Mouse (Mus musculus) inflammation-experienced regulatory T-cells, adult 16 weeks (primary cell): ENCODE data around the gene Sh2b2. TPM values are rescaled to one million over a fixed set of nuclear protein-coding genes. Genes with fewer than 3 reads are reported as not detected.

ENCODE experiments used
- polyA plus RNA-seq: library from polyadenylated mRNA; unstranded; fragments of 100-300 nt; shearing (Covaris generic); gene quantifications from one replicate; pipeline ENCODE4 v1.2.1, GENCODE M21; 2017

The Sh2b2 gene
- polyA plus RNA-seq: 0.17 TPM

GRCm38 (mm10) chr5:136246452-136246838 is at the start of gene Sh2b2:
Sh2b2 (minus strand) TSS chr5:136246556.

DNA sequence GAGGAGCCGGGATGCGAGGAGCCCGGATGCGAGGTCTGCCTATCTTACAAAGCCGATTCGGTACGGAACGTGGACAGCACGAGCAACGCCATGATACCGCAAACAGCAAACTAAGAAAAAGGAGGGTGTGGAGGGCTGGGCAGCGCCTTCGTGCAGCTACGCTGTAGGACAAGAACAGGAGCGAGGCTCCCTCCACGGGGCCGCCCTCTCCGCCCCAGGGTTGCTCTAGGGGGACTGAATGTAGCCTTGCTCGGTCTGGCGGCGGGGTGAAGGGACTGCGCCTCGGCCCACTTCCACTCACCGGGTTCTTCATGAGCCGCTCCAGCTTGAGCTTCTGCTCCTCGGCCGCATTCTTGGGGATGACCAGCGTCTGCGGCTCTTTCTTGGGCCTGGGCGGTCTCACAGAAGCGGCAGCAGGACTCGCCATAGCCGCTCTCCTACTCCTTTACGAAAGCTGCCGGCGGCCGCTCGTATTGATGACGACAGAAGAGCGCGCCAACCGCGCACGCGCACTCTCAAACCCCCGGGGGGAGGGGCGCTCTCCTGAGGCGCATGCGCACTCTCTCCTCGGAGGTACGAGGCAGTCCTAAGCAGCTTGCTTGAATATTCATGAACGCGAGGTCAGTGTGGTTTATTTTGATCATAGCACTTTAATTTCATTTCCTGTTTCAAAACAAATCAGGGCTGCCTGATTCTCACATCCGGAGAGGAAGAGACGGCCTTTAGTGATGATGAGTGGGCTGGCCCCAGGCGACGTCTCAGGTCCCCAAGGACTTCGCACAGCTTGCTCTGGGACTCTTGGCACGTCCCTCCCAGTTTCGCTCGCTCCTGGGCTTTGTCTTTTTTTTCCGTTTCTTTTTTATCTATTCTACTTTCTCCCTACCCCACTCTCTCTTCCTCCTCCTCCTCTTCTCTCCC is 47.6 kb downstream of the Sh2b2 start, which contains the start of gene Prkrip1:
Gene Prkrip1 (minus strand): TSS at position 490 of the 918 bp plus-strand sequence.

DNA sequence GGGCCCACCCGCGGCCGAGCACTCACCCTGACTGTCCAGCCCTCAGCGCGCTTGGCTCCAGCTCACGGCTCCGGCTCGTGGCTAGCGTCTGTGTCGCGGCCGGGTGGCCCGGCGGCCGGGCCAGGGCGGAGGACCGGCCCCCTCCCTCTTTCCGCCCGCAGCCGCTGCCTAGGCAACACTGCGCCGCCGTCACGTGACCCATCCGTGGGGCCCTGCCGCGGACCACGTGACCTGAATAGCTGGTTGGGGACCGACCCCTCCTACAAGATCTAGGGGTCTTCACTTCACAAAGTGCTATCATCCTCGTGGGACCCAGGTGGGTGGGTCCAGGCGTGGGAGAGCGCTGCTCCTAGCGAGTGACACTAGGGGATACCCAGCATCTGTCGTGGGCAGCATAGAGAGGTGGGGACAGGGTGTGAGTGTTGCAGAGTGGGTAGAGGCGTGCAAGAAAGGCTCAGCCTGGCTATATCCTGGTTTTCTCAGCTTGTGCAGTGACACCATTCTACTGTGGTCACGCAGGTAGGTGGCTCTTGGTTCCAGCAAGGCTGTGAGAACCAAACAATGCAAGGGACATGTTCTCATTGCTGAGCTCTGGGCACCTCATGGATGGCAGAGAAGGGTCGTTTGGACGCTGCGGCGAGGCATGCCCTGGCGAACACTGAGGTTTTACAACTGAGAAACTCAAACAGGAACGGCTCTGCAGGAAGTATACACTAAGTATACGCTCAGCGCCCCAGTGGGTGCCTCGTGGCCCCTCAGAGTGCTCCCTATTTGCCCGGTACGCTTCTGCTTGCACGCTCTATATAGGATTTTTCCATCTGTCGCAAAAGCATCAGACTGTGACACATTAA is 75.6 kb downstream of the Sh2b2 start, which contains the start of gene Orai2:
Gene Orai2 (minus strand): TSS at position 202 of the 851 bp plus-strand sequence.

Other genes starting within 250 kb of the Sh2b2 start
- gene Upk3b, start 208.1 kb downstream of the Sh2b2 start, polyA plus RNA-seq: not detected
- gene Upk3bl, start 192.1 kb downstream of the Sh2b2 start, polyA plus RNA-seq: not detected
- gene Rasa4, start 162.6 kb downstream of the Sh2b2 start, polyA plus RNA-seq: 2.5 TPM
- 171 TPM for gene Polr2j, start 129.9 kb downstream of the Sh2b2 start, polyA plus RNA-seq
- gene Lrwd1, start 110.5 kb downstream of the Sh2b2 start, polyA plus RNA-seq: 62.9 TPM
- 81.7 TPM for gene Alkbh4, start 110.4 kb downstream of the Sh2b2 start, polyA plus RNA-seq
- gene Orai2, start 75.8 kb downstream of the Sh2b2 start, polyA plus RNA-seq: 94.8 TPM
- gene Prkrip1, start 47.6 kb downstream of the Sh2b2 start, polyA plus RNA-seq: 43.9 TPM